Mouse (Mus musculus): ENCODE measurements around the gene Gm47969.

The Gm47969 gene

DNA sequence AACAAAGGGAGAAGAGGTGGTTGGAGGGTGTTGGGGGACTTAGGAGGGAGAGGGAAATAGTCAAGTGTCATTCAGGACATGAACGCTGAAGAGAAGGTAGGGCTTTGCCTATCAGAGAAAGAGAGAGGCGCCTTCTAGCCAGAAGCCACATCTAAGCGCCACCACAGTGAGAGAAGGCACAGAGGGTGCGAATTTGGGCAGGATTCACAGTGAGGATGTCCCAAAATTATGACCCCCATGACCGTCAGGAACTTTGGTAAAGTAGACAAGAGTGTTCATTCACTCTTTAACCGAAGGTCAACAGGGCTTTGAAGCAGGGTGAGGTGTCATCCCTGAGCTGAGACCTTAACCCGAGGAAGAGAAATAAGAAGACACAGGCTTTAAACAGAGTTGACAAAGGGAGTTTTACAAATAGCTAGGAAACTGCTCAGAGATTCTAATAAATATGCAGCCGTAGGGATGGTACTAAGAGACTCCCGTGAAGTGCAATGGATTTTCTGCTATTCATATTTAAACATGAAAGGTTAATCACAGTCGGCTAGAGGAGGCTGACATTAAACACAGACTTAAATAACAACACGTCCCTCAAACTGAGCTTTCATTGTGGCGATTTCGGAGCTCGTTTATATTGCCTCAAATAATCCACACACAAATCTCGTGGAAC is 30.9 kb downstream of the Gm47969 start:
- no peak for DNase-seq (ENCODE audit: extremely low read depth, low read depth, low spot score)

DNA sequence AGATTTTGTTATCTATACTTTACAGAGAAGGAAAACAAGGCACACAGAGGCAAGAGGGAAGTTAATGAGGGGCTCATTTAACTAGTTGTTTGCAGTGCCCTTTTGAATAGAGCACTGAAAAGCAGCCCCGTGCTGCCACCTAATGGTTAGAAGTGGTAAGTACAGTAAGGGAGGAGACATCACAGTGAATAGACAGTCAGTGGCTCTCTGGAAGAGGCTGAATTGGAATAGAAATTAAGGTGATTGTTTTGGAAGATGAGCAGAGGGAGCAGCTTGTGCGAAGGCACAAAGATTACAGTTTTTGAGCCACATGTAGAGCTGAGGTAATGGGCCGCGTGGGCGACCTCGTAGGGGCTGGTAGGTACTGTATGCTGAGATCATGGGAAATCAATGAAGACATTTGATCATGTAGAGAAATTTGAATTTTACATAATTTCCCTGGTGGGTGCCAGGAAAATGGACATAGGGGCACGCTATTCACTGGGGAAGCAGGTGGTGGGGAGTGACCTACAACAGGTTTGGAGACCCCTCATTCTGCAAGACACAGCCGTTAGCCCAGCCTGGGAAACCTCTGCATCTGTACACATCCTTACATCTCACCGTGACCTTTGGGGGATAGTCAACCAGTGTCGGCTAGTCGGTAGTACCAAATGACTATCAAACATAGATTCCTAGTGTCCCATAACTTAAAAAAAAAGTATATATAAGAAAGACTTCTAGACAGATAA is 31.6 kb downstream of the Gm47969 start:
- DNase-seq (ENCODE audit: extremely low read depth, low read depth, low spot score), result no peak

DNA sequence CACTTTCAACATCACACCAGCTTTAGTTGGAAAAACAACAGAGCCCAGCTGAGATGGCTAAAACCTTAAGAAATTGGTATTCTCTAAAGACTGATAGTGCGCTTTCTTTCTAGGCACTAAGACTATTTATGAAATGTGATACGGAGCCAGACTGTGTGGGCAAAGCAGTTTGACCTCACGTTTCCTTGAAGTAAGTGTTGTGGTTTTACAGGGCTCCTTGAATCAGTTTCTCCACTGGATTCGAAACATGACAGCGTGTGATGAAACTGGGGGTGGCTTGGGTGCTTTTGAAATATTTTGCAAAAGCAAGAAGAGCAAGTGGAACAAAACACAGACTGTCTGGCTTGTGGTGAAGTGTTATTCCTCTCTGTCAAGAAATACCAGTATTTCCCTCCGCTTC is 32.3 kb downstream of the Gm47969 start:
- DNase-seq (ENCODE audit: extremely low read depth, low read depth, low spot score), result no peak

DNA sequence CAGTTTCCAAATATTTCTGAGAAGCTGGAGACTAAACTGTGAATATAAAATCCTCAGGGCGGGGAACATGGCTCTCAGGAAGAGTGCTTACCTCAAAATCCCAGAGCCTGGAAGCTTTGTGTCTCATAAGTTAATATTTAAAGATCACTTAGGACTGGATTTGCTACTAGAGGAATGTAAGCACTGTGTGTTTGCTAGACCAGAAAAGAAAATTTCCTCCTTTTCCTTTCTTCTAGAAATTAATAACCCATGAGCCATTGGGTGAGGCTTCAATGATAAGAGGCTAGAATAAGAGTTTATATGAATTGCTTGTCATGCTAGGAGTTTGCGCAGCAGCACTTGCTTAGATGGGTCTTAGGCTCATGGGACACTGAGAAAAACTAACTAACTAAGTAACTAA is 40.1 kb downstream of the Gm47969 start:
- DNase-seq (ENCODE audit: extremely low read depth, low read depth, low spot score), result no peak

DNA sequence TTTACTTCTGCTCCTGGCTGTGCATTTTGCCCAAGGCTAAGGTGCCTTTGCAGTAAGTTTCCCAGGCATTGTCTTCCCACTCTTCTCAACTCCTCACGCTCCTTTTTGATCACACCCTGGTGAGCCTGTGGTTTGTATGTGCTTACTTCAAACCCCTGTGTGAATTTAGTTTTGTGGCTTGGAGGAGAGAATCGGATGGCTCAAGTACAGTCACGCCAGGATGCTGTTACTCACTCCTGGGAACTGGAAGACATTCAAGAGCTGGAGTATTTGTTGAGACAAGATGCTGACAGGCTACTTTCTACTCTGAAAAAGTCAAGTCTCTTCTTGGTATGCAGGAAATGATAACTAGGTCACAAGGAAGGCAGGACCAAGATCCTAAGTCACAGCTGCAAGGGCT is 46.5 kb downstream of the Gm47969 start:
- DNase-seq (ENCODE audit: extremely low read depth, low read depth, low spot score), result no peak

Measured in fat pad, adult 2 months (tissue).